Mouse (Mus musculus) kidney, postnatal 14 days (tissue): ENCODE data around the gene Acap2.
A peak's percentile ranks its signal among the peaks of the same experiment; 100 is the strongest.

Experiments used
- DNase-seq: peaks from one replicate; pipeline ENCODE4 v3.0.0; 2022; ENCODE audit warnings: mixed read lengths

The Acap2 gene

DNA sequence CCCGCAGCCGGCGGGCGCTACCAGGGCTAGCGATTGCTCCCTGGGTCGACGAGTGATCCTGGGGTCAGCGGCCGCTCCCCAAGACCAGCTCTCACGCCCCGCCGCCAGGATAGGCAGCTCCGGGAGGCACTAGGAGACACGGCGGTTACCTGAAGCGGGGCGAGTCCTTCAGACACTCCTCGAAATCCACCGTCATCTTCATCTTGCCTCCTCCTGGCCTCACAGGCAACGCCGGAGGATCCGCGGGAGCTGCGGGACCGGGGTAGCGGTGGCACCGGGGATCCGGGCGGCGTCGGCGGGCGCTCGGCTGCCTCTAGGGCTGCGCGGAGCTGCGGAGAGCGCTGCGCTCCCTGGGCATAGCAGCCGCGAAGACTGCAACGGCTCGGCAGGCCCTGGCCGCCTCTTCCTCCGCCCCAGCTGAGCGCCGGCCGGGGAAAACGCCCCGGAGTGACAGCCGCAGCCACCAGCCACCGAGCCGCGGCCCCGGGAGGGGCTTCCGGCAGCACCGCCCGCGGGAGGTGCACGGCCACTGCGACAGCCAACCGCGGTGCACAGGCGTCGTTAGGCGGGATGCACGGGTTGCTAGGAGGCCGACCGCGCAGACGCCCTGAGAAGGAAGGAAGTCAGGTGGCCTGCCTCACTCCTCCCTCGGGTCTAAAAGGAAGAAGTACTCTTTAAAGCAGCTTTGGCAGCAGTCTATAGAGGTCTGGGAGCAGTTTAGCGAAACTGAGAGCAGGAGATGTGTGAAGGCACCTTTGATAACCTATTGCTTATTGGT, at the start of gene Acap2:
TSS of gene Acap2 (minus strand) at position 456 of the 778 bp plus-strand sequence.
- DNase-seq: peak; percentile 99

DNA sequence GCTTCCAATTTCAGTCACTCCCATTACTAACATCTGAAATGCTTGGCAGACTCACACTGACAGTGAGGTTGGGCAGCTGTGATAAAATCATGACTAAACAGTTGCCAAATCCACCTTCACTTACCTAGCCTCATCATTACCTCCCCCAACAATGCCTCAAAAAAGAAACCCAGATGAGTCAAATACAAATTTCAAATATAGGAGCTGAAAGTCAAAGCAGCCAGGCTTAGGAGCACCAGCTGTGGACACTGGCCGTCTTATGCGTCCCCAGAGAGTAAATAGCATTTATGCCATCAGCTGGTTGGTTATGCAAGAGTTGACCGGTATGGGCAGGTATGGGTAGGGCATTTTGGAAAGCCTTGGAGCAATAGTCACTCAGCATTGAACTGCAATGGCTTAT, 48.4 kb upstream of the Acap2 start:
- no peak for DNase-seq

DNA sequence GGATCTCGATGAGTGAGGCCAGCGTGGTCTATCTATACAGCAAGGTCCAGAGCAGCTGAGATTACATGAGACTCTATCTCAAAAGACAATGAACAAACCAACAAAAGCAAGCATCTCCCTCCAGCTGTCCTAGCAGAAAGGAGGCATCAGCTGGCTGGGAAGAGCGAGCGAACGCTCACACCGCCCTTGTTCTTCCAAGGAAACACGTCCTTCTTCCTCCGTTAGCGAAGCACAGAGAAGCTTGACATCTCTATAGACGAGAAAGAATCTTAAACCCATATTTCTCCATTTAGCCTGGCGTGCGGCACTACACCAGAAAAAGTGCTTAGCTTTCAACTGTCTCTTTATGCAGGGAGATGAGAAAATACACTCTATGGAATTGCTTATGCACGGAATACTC, 47.7 kb upstream of the Acap2 start:
- DNase-seq: no peak

DNA sequence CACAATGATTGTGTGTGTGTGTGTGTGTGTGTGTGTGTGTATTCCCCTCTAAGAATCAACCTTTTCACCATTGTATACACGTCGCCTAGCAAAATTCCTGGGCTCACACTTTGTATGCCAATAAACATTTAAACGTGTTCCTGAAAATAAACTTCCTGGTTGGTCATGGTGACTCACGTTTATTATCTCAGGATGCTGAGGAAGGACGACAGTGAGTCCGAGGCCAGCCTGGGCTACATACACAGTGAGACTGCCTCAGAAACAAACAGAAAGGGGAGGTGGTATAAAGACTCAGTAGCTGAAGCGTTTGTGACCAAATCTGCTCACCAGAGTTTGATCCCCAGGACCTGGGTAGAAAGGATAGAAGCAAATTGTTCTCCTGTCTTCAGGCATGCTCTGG, 46.4 kb upstream of the Acap2 start:
- no peak for DNase-seq

DNA sequence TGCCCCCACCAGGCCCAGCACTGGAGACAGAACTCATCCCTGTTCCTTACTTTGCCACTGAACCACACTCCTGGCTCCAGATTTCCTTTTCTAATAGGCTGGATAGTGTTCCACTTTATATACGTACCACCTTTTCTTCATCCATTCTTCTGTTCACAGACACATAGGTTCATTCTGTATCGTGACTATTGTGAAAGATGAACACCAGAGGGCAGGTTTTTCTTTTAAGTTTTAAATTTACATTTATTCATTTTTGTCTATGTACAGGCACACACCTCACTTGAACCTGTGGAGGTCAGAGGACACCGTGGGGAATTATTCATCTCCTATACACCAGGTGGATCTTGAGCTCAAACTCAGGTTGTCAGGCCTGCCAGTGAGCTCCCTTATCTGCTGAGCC, 43.0 kb upstream of the Acap2 start:
- no peak for DNase-seq

DNA sequence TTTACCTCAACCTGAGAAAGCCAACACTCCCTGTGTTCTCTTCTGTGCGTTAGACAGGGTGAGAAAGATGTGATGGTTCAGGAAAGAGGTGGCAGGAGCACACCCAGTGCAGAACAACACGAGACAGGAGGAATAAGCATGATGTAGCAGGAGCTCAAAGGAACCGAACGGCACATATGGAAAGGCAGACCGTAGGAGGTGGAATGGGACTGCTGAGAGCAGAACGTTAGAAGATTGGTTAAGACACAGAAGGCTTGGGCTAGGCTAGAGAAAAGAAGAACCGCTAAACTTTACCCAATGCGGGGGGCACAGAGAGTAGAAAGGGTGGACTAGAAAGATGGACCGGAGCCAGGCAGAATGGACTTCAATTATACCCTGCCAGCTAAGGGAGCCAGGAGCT, 40.4 kb upstream of the Acap2 start:
- no peak for DNase-seq

DNA sequence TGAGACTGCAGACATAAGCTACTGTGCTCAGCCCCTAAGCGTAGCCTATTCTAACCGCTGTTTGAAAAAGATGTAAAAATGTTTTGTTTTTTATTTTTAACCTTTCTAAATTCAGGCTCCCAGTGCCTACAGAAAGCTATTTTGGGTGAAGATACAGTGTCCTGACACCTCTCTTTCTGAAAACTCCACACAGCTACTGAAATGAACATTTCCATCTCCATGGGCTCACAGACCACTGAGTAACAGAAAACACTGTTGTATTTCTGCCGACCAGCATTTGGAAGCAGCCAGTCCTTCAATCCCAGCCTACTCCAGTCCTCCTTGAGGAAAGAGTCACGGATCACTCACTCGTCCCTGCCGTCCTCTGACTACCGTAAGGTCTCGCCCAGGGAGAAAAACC, 39.5 kb upstream of the Acap2 start:
- no peak for DNase-seq

DNA sequence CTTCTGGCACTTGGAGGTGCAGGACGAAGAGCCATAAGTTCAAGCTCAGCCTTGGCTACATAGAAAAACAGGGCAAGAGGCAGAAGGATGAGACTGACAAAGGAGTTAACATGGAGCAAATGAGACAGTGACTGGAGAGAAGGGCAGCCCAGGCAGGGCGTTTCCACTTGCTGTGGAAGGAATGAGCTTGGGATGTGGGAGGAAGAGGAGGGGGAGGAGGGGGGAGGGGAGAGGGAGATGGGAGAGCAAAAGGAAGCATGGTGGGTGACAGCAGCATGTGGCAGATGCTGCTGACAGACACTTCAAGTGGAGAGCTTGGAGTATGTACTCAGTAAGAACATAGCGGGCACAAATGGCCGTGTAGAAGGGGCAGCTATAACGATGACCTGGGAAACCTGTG, 37.2 kb upstream of the Acap2 start:
- DNase-seq: no peak

DNA sequence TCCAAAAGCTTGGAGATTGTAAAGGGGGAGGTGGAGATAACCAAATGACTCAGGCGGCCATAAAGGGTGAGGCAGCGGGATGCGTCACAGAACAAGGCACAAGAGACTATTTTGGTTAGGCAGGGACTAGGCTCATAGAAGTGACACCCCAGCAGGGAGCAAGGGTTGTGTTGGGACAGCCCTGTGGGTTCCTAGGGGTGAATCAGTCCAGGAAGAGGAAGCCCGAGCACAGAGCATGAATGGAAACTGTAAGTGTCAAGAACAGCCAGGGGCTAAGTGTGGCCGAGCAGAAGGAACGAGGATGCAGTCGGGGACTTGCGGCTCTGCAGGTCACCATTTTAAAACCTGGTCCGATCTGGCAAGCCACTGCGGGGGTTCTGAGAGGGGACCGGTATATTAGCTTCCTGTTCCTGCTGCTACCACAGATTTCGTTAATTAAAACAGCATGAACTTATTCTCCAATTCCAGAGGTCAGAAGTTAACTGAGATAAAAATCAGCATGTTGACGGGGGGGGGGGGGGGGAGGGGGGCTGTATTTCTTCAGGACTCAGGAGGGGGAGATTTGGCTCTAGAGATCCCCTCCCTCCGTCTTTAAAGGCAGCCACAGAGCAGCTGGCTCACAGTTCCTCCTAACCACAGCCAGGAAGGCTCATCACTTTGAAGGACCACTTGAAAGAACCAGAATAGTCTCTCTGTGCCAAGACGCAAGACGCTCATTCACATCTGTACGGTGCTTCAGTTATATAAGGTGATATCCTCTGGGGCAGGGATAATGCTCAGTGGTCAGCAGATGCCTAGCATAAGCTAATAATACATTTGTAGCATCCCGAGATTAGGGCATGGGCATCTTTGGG, 34.6 kb upstream of the Acap2 start:
- DNase-seq: no peak

DNA sequence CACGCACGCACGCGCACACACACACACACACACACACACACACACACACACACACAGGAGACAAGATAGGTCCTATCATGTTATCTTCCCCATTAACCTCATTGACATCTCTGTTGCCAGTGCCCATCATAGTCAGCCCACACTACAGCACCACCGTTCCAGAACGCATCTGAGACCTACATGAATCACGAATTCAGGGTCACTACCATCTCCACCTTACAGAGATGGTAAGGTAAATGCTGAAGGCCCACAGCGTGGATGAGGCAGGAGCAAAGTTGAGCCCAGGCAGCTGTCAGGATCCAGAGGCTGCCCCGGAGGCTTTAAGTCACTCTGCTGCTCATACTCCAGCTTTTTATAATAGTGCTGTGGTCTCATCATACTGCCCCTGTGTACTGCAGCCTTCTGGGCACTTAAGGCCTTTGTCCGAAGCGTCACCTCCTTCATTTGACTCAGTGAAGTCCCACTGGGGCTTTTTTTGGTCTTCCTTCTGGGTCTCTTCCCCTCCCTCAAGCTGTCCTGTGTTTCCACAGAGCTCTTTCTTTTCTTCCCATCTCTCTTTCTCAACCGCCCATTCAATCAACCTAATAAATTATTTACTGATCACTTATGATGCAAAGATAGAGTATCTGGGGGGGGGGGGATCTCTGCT, 33.9 kb upstream of the Acap2 start:
- DNase-seq: no peak

DNA sequence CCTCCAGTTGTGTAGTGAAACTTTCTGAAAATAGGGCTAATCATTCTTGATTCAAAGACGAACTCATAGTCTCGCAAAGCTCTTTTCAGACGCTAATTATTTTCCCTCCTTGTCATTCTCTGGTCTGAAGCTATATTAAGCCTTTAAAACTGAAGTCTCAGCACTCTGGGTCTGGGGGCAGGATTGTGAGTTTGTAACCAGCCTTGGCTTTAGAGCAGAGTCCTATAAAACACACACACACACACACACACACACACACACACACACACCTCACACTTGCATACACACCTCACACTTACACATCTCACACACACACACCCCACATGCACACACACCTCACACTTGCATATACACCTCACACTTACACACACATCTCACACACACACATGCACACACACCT, 33.3 kb upstream of the Acap2 start:
- no peak for DNase-seq

DNA sequence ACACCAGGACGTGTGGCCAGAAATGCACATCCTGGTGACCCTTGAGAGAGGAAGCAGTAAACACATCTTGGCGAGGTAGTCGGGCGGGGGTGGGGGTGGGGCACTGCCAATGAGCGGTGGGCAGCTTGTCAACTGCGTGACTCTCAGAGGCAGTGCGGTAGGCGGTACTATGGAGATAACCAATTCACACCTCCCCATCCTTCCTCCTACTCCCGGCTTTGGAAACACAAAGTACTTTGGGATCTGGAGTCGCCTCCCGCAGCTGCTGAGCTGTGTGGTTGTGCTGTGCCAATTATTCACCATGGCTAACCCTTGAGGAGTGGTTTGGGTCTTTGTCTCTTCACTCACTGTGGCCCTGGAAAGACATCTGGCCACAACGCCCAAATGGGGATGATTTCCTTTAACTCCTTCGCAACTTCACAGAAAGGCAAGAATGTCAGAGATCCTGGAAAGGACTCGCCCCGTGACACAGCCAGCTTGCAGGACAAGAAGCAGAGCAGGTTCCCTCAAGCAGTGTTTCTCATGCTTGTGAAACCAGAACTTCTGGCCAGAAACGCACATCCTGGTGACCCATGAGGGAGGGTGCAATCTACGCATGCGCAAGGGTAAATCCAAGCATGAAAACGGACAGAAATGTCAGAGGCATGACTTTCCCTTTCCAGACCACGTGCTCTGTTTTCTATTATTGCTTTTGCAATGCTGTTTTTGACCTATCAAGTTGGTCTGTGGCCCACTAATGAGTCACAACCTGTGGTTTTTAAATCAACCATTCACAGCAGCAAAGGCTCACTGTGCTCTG, 32.7 kb upstream of the Acap2 start:
- DNase-seq: peak; percentile 74

DNA sequence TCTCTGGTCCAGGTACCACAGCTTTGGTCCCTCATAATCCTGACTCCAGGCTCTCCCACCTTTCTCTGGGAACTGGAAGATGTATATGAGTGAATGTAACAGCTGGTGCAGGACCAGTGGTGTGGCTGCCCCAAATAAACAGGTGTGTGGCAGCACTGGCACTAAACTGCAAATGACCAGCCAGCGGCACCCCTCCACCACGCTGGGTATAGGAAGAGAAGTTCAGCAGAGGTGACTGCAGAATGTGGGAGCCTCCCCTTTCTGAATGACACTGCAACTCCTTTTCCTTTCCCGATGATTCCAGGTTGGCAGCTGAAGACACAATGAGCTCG, 32.1 kb upstream of the Acap2 start:
- DNase-seq: no peak

DNA sequence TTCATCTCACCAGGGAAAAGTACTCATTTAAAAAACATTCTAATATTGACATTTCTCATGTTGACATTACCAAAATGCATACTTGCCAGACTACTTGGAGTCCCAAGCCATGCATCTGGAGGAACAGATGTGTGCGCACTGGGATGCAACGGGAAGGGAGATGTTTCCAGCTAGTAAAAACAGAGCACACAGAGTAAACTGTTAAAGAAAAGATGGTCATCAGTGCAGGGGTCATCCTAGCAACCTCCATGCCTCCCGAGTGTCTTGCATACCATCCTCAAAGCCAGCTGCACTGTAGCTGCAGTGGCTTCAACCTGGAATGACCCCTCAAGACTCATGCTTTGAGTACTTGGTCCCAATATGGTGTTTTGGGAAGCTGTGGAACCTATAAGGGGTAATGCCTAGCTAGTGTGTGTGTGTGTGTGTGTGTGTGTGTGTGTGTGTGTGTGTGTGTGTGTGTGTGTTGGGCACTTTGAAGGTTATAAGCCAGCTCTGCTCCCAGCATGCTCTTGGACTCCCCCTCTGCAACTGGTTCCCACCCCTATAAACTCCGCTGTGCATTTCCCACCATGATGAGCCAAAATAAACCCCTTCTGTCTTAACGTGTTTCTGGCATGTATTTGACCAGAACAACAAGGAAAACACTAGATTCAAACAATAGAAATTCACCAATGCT, 31.6 kb upstream of the Acap2 start:
- DNase-seq: no peak

DNA sequence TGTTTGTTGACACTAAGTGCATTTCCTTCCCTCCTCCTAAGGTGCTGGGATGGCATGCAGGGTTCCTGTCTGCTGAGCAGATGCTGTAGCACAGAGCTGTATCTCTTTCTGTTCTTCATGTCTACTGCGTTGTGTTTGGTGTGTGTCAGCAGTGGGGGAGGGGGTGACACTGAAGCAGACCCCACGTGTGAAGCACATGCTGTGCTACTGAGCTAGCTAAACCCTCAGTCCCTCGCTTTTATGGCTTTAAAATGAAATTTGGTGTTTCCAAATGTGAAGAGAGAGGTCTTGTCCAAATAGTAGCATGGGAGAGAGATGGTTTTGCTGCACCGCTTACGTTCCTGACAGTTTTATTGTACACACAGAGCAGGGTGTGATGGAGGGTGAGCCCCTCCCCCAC, 30.5 kb upstream of the Acap2 start:
- no peak for DNase-seq

DNA sequence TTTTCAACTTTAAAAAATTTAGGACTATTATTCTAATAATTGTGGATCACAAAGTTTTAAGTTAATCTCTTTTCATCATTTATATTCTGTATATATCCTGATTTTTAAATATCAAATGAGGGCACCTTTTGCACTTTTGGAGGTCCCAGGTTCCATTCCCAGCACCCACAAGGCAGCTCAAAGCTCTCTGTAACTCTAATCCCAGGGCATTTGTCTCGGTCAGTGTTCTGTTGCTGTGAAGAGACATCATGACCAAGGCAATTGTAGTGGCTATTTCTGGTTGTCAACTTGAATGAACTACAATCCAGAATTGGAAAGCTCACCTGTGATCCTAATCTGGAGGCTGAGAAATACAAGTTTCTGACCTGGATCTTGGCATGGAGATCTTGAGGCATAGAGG, 26.7 kb upstream of the Acap2 start:
- no peak for DNase-seq

DNA sequence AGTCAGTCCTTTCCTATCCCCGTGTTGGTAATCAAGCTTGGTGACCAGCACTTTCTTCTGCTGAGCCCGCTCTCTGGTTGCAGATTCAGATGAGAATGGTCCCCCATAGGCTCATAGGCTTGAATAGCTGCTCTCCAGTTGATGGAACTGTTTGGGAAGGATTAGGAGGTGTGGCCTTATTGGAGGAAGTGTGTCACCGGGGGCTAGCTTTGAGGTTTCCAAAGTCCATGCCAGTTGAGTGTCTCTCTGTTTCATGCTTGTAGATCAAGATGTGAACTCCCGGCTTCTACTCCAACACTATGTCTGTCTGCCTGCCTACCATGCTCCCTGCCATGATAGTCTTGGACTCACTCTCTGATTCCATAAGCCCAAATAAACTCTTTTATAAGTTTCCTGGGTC, 14.2 kb upstream of the Acap2 start:
- no peak for DNase-seq

DNA sequence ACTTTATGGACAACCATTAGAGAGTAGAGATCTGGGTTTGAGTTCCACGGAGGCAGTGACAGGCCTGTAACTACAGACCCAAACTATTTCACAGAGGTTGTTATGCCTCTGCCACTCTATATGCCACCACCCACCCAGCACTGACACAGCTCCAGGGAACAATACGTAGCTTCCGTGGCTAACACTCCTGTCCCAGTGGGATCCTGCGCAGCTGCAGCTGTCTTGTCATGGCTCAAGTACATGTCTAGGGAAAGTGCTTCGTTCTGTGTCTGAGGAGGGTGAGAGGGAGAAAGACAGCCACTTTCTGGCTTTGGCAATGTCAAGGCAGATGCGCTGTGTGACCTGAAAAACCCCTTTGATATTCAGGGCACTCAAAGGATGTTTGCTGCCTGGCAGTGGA, 12.4 kb upstream of the Acap2 start:
- DNase-seq: no peak

DNA sequence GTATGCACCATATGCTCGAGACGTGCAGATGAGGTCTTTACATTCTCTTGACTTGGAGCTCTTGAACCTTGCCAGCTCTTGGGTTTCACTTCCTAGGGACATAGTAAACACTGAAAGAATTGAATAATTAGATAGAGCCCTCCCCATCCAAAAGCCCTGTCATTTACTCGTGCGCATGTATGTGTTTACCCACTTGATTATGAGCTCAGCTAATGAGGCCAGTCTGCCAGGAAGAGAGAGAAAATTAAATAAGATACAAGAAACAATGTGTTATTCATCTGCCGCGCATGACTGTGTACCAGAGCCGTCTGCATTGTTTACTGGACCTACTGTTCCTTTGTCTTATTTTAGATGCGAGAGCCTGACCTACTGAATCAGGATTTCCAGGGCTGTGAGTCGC, 10.5 kb upstream of the Acap2 start:
- DNase-seq: no peak

DNA sequence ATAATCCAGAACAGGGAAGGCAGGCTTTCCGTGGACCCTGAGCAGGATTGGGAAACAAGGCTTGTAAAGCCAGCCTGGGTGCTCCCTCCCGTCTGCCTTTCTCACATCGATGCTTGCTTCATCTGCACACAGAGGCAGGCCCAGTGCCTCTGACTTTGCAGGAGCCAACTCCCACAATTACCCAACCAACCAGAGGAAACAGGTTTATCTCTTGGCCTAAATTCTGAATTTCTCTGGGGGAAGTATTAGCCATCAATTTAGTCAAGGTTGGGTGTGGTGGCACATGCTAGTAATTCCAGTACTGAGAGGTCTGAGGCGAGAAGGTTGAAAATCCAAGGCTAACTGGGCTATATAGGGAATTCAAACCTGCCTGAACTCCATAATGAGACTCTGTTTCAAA, 9.4 kb upstream of the Acap2 start:
- DNase-seq: no peak

DNA sequence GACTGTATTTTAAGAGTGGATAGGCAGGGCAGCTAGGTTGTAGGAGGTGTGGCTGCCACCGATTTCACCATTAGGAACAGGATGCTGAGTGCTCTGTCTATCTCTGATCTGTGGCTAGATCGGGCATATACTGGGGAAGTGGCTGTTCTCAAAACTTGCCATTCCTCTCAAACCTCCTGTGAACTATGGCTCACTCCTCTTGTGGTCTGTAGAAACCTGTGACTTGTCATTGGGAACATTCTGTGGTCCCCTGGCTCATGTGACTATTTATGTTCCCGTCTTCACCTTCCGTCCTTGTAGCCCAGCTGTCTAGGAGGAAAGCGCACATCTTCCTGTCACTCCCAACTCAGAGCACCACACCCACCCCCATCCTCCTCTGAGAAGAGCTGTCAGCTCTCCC, 8.9 kb upstream of the Acap2 start:
- no peak for DNase-seq

DNA sequence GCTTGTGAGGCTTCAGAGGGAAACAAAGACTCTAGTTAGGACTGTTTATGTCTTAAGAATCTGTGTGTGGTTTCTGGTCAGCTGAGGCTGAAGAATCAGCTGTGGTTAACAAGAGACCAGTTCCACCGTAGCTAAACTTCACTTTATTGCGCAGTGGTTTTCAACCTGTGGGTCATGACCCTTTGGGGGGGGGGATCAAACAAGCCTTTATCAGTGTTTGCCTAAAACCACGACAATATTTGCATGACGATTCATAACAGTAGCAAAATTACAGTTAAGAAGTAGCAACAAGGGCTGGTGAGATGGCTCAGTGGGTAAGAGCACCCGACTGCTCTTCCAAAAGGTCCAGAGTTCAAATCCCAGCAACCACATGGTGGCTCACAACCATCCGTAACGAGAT, 4.7 kb upstream of the Acap2 start:
- DNase-seq: no peak

DNA sequence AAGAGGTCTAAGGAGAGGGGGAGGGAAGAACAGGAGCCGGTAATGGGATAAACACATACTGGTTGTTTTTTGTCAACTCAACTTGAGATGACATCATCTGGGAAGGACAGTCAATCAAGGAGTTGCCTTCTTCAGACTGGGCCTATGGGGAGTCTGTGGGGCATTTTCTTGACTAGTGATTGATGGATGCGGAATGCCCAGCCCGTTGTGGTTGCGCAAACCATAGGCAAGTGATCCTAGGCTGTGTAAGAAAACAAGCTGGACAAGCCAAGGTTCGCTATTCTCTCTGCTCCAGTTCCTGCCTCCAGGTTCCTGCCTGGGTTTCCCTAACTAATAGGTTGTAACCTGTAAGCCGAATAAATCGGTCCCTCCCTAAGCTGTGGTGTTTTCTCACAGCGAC, 4.1 kb upstream of the Acap2 start:
- DNase-seq: no peak
